Mouse (Mus musculus): Measurements from ENCODE around the gene Sult3a1.

DNA sequence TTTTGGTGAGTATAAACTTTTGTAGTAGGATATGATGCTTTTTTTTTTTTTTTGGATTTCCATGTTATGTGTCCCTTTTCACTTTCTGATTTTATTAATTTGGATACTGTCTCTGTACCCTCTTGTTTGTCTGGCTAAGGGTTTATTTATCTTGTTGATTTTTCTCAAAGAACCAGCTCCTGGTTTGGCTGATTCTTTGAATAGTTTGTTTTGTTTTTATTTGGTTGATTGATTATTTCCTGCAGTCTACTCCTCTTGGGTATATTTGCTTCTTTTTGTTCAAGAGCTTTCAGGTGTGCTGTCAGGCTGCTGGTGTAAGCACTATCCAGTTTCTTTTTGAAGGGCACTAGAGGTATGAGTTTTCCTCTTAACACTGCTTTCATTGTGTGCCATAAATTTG, at the start of gene Sult3a1:
- TF ChIP-seq CTCF (IDR thresholded peaks at IDR 0.05): no peak
- TF ChIP-seq EP300 (IDR thresholded peaks at IDR 0.05): no peak
